Mouse (Mus musculus) limb, embryonic 14.5 days (tissue): ENCODE measurements around the gene Chka. TPM values are rescaled to one million over a fixed set of nuclear protein-coding genes. Genes with fewer than 3 reads are reported as not detected.

Experiments
- ATAC-seq: fragments of 200-750 bp; cut with Nextera tagmentation; 2 replicates; pipeline ENCODE4 v1.8.0; 2017; ENCODE audit warnings: low read depth, moderate number of reproducible peaks, moderate TSS enrichment; ENCODE audit not compliant: low FRiP score
- DNase-seq: peaks from one replicate; pipeline ENCODE4 v3.0.0-alpha.2; 2015; ENCODE audit warnings: low spot score
- H3K27ac ChIP-seq: fragments of 300-500 bp; sonication (generic); replicated peaks from 2 replicates; pipeline ENCODE4 v1.5.1; 2014; ENCODE audit warnings: low read depth, mild to moderate bottlenecking, low read length, moderate library complexity, mixed read lengths
- H3K27me3 ChIP-seq: fragments of 300-500 bp; sonication (generic); 2 replicates; pipeline ENCODE4 v1.6.1; 2014; ENCODE audit warnings: low read length, mixed read lengths; ENCODE audit not compliant: control insufficient read depth, insufficient read depth
- H3K36me3 ChIP-seq: fragments of 300-500 bp; sonication (generic); 2 replicates; pipeline ENCODE4 v1.6.1; 2014; ENCODE audit warnings: mild to moderate bottlenecking, low read length, moderate library complexity, mixed read lengths; ENCODE audit not compliant: control insufficient read depth, insufficient read depth
- H3K4me1 ChIP-seq: fragments of 300-500 bp; sonication (generic); 2 replicates; pipeline ENCODE4 v1.6.1; 2014; ENCODE audit warnings: antibody characterized with exemption, low read length, mixed read lengths; ENCODE audit not compliant: control insufficient read depth, insufficient read depth
- H3K4me2 ChIP-seq: fragments of 300-500 bp; sonication (generic); replicated peaks from 2 replicates; pipeline ENCODE4 v1.6.1; 2014; ENCODE audit warnings: low read depth, mild to moderate bottlenecking, low read length, moderate library complexity; ENCODE audit not compliant: severe bottlenecking
- H3K4me3 ChIP-seq: fragments of 300-500 bp; sonication (generic); replicated peaks from 2 replicates; pipeline ENCODE4 v1.5.1; 2014; ENCODE audit warnings: low read length
- H3K9ac ChIP-seq: fragments of 300-500 bp; sonication (generic); 2 replicates; pipeline ENCODE4 v1.6.1; 2014; ENCODE audit warnings: mild to moderate bottlenecking, low read depth, low read length, moderate library complexity; ENCODE audit not compliant: severe bottlenecking
- H3K9me3 ChIP-seq: fragments of 300-500 bp; sonication (generic); 2 replicates; pipeline ENCODE4 v1.6.1; 2016; ENCODE audit warnings: low read length; ENCODE audit not compliant: control insufficient read depth
- POLR2A ChIP-seq: fragments of 200-500 bp; IDR thresholded peaks from 2 replicates; pipeline ENCODE4 v1.8.0; 2012; ENCODE audit warnings: inconsistent platforms, mild to moderate bottlenecking, moderate library complexity, borderline replicate concordance; ENCODE audit not compliant: insufficient read depth, insufficient read length; ENCODE audit errors: extremely low read depth
- WGBS: fragments of 180-500 bp; shearing (Covaris S2); extraction: QIAGEN DNeasy Blood & Tissue Kit; methylation state at CpG from one replicate; pipeline ENCODE4 v1.1.7; 2014; 5-methylcytosine and 5-hydroxymethylcytosine counted together
- polyA plus RNA-seq, 2 experiments: library from polyadenylated mRNA; depleted of rRNA in 1 of 2; stranded (reverse) in 1 of 2; unstranded in 1 of 2; fragments of >200 nt; fragmentation: Nextera tagmentation in 1 of 2; extraction: Ambion mirVana in 1 of 2; gene quantifications; 2 replicates each; pipeline versions ENCODE4 v1.2.1 to v1.2.3; 2012 to 2014

Gene Chka
- polyA plus RNA-seq, 2 experiments = 32.7 to 65.4 TPM

- H3K9ac ChIP-seq = no peak overlapping the region
- H3K4me2 ChIP-seq = no peak overlapping the region
- H3K9me3 ChIP-seq = no peaks in the 10 kb centered on the region
- H3K4me3 ChIP-seq = no peak overlapping the region
- 53% methylated on average over 5 of the region's 5 CpGs for WGBS
- no peak overlapping the region for H3K27ac ChIP-seq
- no peaks in the 10 kb centered on the region for H3K36me3 ChIP-seq
- no peak for TF ChIP-seq POLR2A
- H3K4me1 ChIP-seq = peaks cover 19% of the 10 kb centered on the region
- ATAC-seq = no peak
- no peak for DNase-seq
- no peaks in the 10 kb centered on the region for H3K27me3 ChIP-seq
Observed at GRCm38 (mm10) chr19:3850076-3850475, 1.5 kb upstream of the Chka start.

DNA sequence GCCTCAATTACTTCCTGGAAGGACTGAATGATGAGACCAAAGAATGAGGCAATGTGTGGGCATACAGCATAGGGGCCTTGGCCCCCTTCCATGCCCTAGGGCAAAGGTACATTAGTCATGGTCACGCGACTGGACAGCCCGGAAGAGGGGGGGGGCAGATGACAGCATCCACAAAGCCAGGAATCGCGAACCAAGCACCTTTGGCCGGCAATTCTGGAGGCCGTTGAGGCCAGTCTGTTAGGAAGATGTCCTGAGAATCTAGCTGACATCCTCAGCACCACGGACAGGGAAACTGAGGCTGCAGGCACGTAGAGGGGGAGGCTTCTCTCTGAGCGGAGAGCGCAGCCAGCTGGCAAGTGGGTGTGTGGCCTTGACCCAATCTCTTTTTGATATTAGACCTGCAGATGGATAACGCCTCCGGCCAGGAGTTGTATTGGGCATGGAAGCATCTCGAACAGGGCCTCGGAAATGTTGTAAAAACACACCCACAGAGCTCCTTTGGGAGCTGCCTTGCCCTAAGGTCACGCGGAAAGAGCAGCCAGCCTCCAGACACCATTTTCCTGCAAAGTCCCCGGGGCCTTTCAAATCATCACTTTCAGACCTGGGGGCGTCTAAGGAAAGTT, 615 bp upstream of the Chka start:
- peak overlapping the region; percentile 89 for H3K4me3 ChIP-seq
- H3K36me3 ChIP-seq = no peaks in the 10 kb centered on the region
- H3K27ac ChIP-seq = 0 out of 2 replicates have a peak overlapping the region, but pooled peaks have one; percentile 33
- DNase-seq (no peak), ATAC-seq (no peak)
- H3K9me3 ChIP-seq = no peaks in the 10 kb centered on the region
- H3K27me3 ChIP-seq = no peaks in the 10 kb centered on the region
- peak overlapping the region; percentile 83 for H3K9ac ChIP-seq
- H3K4me2 ChIP-seq = peak overlapping the region; percentile 83
- peaks cover 28% of the 10 kb centered on the region for H3K4me1 ChIP-seq
- TF ChIP-seq POLR2A = no peak
- WGBS = 7% methylated on average over 19 of the region's 19 CpGs

- H3K4me1 ChIP-seq = peaks cover 29% of the 10 kb centered on the region
- H3K27me3 ChIP-seq = no peaks in the 10 kb centered on the region
- H3K9me3 ChIP-seq = no peaks in the 10 kb centered on the region
- DNase-seq (no peak), ATAC-seq (no peak; the same call in 1 of the 2 replicates)
- no peak for TF ChIP-seq POLR2A
- peak overlapping the region; percentile 83 for H3K9ac ChIP-seq
- peak overlapping the region; percentile 89 for H3K4me3 ChIP-seq
- H3K4me2 ChIP-seq = peak overlapping the region; percentile 83
- under 1% methylated on average over 39 of the region's 74 CpGs for WGBS
- H3K27ac ChIP-seq = peak overlapping the region; percentile 95
- no peaks in the 10 kb centered on the region for H3K36me3 ChIP-seq
Observed at GRCm38 (mm10) chr19:3851979-3852681, 557 bp downstream of the Chka start.

- 92% methylated on average over 10 of the region's 10 CpGs for WGBS
- H3K4me2 ChIP-seq = peak overlapping the region; percentile 83; the same call in 1 of the 2 replicates
- H3K27me3 ChIP-seq = no peaks in the 10 kb centered on the region
- ATAC-seq = no peak
- no peak for DNase-seq
- H3K4me1 ChIP-seq = peaks cover 29% of the 10 kb centered on the region
- no peak overlapping the region for H3K9ac ChIP-seq
- no peak overlapping the region for H3K27ac ChIP-seq
- peak overlapping the region; percentile 89; the same call in 1 of the 2 replicates for H3K4me3 ChIP-seq
- TF ChIP-seq POLR2A = no peak
- H3K9me3 ChIP-seq = no peaks in the 10 kb centered on the region
- no peaks in the 10 kb centered on the region for H3K36me3 ChIP-seq
Observed at GRCm38 (mm10) chr19:3853121-3853520, 1.5 kb downstream of the Chka start.

DNA sequence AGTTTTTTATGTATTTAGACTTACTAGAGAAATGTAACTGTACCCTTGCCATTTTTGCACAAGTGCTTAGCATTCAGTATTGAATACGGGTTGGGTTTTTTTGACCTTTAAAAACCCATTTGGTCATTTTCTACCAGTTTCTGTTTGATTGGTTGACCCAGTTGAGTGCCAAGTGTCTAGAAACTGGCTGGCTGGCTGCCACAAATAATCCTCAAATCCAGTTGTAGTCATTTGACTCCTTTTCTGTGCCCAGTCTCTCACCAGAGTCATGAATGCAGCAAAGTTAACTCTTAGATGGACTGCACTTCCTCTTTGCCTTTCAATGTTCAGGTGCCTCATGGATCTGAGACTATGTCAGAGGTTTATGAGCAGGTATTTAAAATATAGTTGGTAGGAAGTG, 2.3 kb downstream of the Chka start:
- WGBS = 68% methylated on average over 1 of the region's 1 CpGs
- no peaks in the 10 kb centered on the region for H3K27me3 ChIP-seq
- 0 out of 2 replicates have a peak overlapping the region, but pooled peaks have one; percentile 10 for H3K4me2 ChIP-seq
- no peak for ATAC-seq
- H3K4me1 ChIP-seq = peaks cover 29% of the 10 kb centered on the region
- DNase-seq = peak; percentile 62
- H3K9ac ChIP-seq = no peak overlapping the region
- no peaks in the 10 kb centered on the region for H3K36me3 ChIP-seq
- no peak for TF ChIP-seq POLR2A
- H3K4me3 ChIP-seq = no peak overlapping the region
- H3K27ac ChIP-seq = no peak overlapping the region
- H3K9me3 ChIP-seq = no peaks in the 10 kb centered on the region
